Mouse (Mus musculus) stomach, embryonic 15.5 days (tissue): ENCODE measurements around the gene Mbip. TPM values are rescaled to one million over a fixed set of nuclear protein-coding genes. Genes with fewer than 3 reads are reported as not detected.
A peak's percentile ranks its signal among the peaks of the same experiment; 100 is the strongest.

ENCODE experiments used
- ATAC-seq: fragments of 200-750 bp; cut with Nextera tagmentation; 2 replicates; pipeline ENCODE4 v1.8.0; 2017; ENCODE audit warnings: low read depth, moderate number of reproducible peaks, moderate TSS enrichment; ENCODE audit not compliant: insufficient read depth, low FRiP score
- H3K27ac ChIP-seq: fragments of 300-500 bp; sonication (generic); 2 replicates; pipeline ENCODE4 v1.5.1; 2015; ENCODE audit warnings: mild to moderate bottlenecking, inconsistent platforms
- H3K27me3 ChIP-seq: fragments of 300-500 bp; sonication (generic); replicated peaks from 2 replicates; pipeline ENCODE4 v1.6.1; 2015; ENCODE audit warnings: inconsistent platforms
- H3K36me3 ChIP-seq: fragments of 300-500 bp; sonication (generic); 2 replicates; pipeline ENCODE4 v1.6.1; 2015; ENCODE audit warnings: inconsistent platforms
- H3K4me1 ChIP-seq: fragments of 300-500 bp; sonication (generic); 2 replicates; pipeline ENCODE4 v1.6.1; 2015; ENCODE audit warnings: inconsistent platforms
- H3K4me2 ChIP-seq: fragments of 300-500 bp; sonication (generic); 2 replicates; pipeline ENCODE4 v1.6.1; 2015; ENCODE audit warnings: mild to moderate bottlenecking, inconsistent platforms
- H3K4me3 ChIP-seq: fragments of 300-500 bp; sonication (generic); replicated peaks from 2 replicates; pipeline ENCODE4 v1.5.1; 2015; ENCODE audit warnings: inconsistent platforms
- H3K9ac ChIP-seq: fragments of 300-500 bp; sonication (generic); 2 replicates; pipeline ENCODE4 v1.6.1; 2015; ENCODE audit warnings: inconsistent platforms
- H3K9me3 ChIP-seq: fragments of 300-500 bp; sonication (generic); 2 replicates; pipeline ENCODE4 v1.6.1; 2016; ENCODE audit warnings: inconsistent platforms
- WGBS: fragments of 180-500 bp; shearing (Covaris S2); methylation state at CpG from one replicate; pipeline ENCODE4 v1.1.7; 2015; 5-methylcytosine and 5-hydroxymethylcytosine counted together
- polyA plus RNA-seq: library from polyadenylated mRNA; unstranded; fragments of >200 nt; fragmentation: Nextera tagmentation; extraction: Ambion mirVana; gene quantifications from 2 replicates; pipeline ENCODE4 v1.2.1, GENCODE M21; 2015

Mbip gene
- polyA plus RNA-seq, 1 experiment from 2014 or later, result 36.0 TPM

- Histone ChIP-seq H3K4me1 (0 out of 2 replicates have a peak, but pooled peaks cover 5% of the 10 kb centered on the region), H3K9me3 (no peaks in the 10 kb centered on the region), H3K4me3 (no peak overlapping the region), H3K9ac (no peak overlapping the region), H3K27ac (no peak overlapping the region), H3K36me3 (no peaks in the 10 kb centered on the region), H3K4me2 (no peak overlapping the region), H3K27me3 (no peaks in the 10 kb centered on the region)
- no peak for ATAC-seq
- 54% methylated on average over 6 of the region's 6 CpGs for WGBS
Observed at GRCm38 (mm10) chr12:56305758-56306157, 39.9 kb downstream of the Mbip start.

- ATAC-seq, result no peak
- 0 out of 2 replicates have a peak, but pooled peaks cover 11% of the 10 kb centered on the region for H3K4me1 ChIP-seq
- H3K27me3 ChIP-seq, result no peaks in the 10 kb centered on the region
- no peaks in the 10 kb centered on the region for H3K9me3 ChIP-seq
- peak overlapping the region; percentile 62 for H3K4me2 ChIP-seq
- H3K9ac ChIP-seq, result no peak overlapping the region
- WGBS, result 40% methylated on average over 4 of the region's 4 CpGs
- no peaks in the 10 kb centered on the region for H3K36me3 ChIP-seq
- peak overlapping the region; percentile 36; the same call in 1 of the 2 replicates for H3K4me3 ChIP-seq
- no peak overlapping the region for H3K27ac ChIP-seq
Observed at GRCm38 (mm10) chr12:56302321-56303017, 43.2 kb downstream of the Mbip start.

- peak overlapping the region; percentile 62 for H3K4me2 ChIP-seq
- WGBS, result 20% methylated on average over 27 of the region's 27 CpGs
- peak overlapping the region; percentile 36 for H3K4me3 ChIP-seq
- no peak overlapping the region for H3K9ac ChIP-seq
- 0 out of 2 replicates have a peak, but pooled peaks cover 11% of the 10 kb centered on the region for H3K4me1 ChIP-seq
- H3K36me3 ChIP-seq, result no peaks in the 10 kb centered on the region
- no peak overlapping the region for H3K27ac ChIP-seq
- no peaks in the 10 kb centered on the region for H3K27me3 ChIP-seq
- ATAC-seq, result no peak
- no peaks in the 10 kb centered on the region for H3K9me3 ChIP-seq
Observed at GRCm38 (mm10) chr12:56301487-56302293, 44.0 kb downstream of the Mbip start.

- 0 out of 2 replicates have a peak, but pooled peaks cover 11% of the 10 kb centered on the region for H3K4me1 ChIP-seq
- no peak overlapping the region for H3K27ac ChIP-seq
- no peaks in the 10 kb centered on the region for H3K9me3 ChIP-seq
- H3K4me3 ChIP-seq, result no peak overlapping the region
- ATAC-seq, result no peak
- H3K36me3 ChIP-seq, result no peaks in the 10 kb centered on the region
- H3K27me3 ChIP-seq, result no peaks in the 10 kb centered on the region
- 61% methylated on average over 3 of the region's 3 CpGs for WGBS
- H3K9ac ChIP-seq, result no peak overlapping the region
- no peak overlapping the region for H3K4me2 ChIP-seq
Observed at GRCm38 (mm10) chr12:56299610-56300009, 46.1 kb downstream of the Mbip start.

- ATAC-seq, result no peak
- no peaks in the 10 kb centered on the region for H3K27me3 ChIP-seq
- H3K36me3 ChIP-seq, result no peaks in the 10 kb centered on the region
- no peak overlapping the region for H3K4me2 ChIP-seq
- H3K9ac ChIP-seq, result no peak overlapping the region
- H3K9me3 ChIP-seq, result no peaks in the 10 kb centered on the region
- no peak overlapping the region for H3K27ac ChIP-seq
- H3K4me3 ChIP-seq, result no peak overlapping the region
- H3K4me1 ChIP-seq, result 0 out of 2 replicates have a peak, but pooled peaks cover 11% of the 10 kb centered on the region
- whole genome bisulfite sequencing, result 21% methylated on average over 1 of the region's 1 CpGs
Observed at GRCm38 (mm10) chr12:56298919-56299318, 46.8 kb downstream of the Mbip start.

- Histone ChIP-seq H3K4me2 (no peak overlapping the region), H3K36me3 (no peaks in the 10 kb centered on the region), H3K27ac (no peak overlapping the region), H3K27me3 (no peaks in the 10 kb centered on the region), H3K4me1 (0 out of 2 replicates have a peak, but pooled peaks cover 11% of the 10 kb centered on the region), H3K4me3 (no peak overlapping the region), H3K9me3 (no peaks in the 10 kb centered on the region), H3K9ac (no peak overlapping the region)
- 24% methylated on average over 21 of the region's 21 CpGs for WGBS
- no peak for ATAC-seq
Observed at GRCm38 (mm10) chr12:56297921-56298830, 47.5 kb downstream of the Mbip start.

GRCm38 (mm10) chr12:56297099-56297498 lies 48.6 kb downstream of the Mbip start:
- no peak overlapping the region for H3K27ac ChIP-seq
- no peaks in the 10 kb centered on the region for H3K27me3 ChIP-seq
- no peak overlapping the region for H3K4me3 ChIP-seq
- no peak overlapping the region for H3K4me2 ChIP-seq
- no peaks in the 10 kb centered on the region for H3K36me3 ChIP-seq
- no peak overlapping the region for H3K9ac ChIP-seq
- 0 out of 2 replicates have a peak, but pooled peaks cover 11% of the 10 kb centered on the region for H3K4me1 ChIP-seq
- H3K9me3 ChIP-seq, result no peaks in the 10 kb centered on the region
- no peak for ATAC-seq
- WGBS, result 68% methylated on average over 5 of the region's 5 CpGs

- Histone ChIP-seq H3K4me1 (0 out of 2 replicates have a peak, but pooled peaks cover 7% of the 10 kb centered on the region), H3K27me3 (no peaks in the 10 kb centered on the region), H3K4me3 (no peak overlapping the region), H3K9ac (no peak overlapping the region), H3K4me2 (no peak overlapping the region), H3K36me3 (no peaks in the 10 kb centered on the region), H3K27ac (no peak overlapping the region), H3K9me3 (no peaks in the 10 kb centered on the region)
- ATAC-seq, result peak; percentile 14; the same call in 1 of the 2 replicates
- 41% methylated on average over 6 of the region's 6 CpGs for WGBS
Observed at GRCm38 (mm10) chr12:56296524-56296923, 49.2 kb downstream of the Mbip start.

GRCm38 (mm10) chr12:56295160-56295559 lies 50.5 kb downstream of the Mbip start:
- 0 out of 2 replicates have a peak, but pooled peaks cover 6% of the 10 kb centered on the region for H3K4me1 ChIP-seq
- H3K9me3 ChIP-seq, result no peaks in the 10 kb centered on the region
- H3K36me3 ChIP-seq, result no peaks in the 10 kb centered on the region
- H3K4me3 ChIP-seq, result no peak overlapping the region
- 61% methylated on average over 3 of the region's 3 CpGs for WGBS
- no peaks in the 10 kb centered on the region for H3K27me3 ChIP-seq
- ATAC-seq, result no peak
- H3K9ac ChIP-seq, result no peak overlapping the region
- no peak overlapping the region for H3K4me2 ChIP-seq
- H3K27ac ChIP-seq, result no peak overlapping the region

GRCm38 (mm10) chr12:56288548-56288947 lies 57.1 kb downstream of the Mbip start:
- ATAC-seq, result no peak; the same call in 1 of the 2 replicates

GRCm38 (mm10) chr12:56286828-56287227 lies 58.9 kb downstream of the Mbip start:
- H3K9ac ChIP-seq, result no peak overlapping the region
- WGBS, result 97% methylated on average over 14 of the region's 14 CpGs
- H3K36me3 ChIP-seq, result no peaks in the 10 kb centered on the region
- no peaks in the 10 kb centered on the region for H3K9me3 ChIP-seq
- H3K27me3 ChIP-seq, result no peaks in the 10 kb centered on the region
- ATAC-seq, result no peak
- no peak overlapping the region for H3K4me2 ChIP-seq
- H3K4me1 ChIP-seq, result no peaks in the 10 kb centered on the region
- H3K27ac ChIP-seq, result no peak overlapping the region
- no peak overlapping the region for H3K4me3 ChIP-seq

More at GRCm38 (mm10) chr12:56288548-56288947, 57.1 kb downstream of the Mbip start:
- Histone ChIP-seq H3K4me1 (no peaks in the 10 kb centered on the region), H3K27me3 (no peaks in the 10 kb centered on the region), H3K9me3 (no peaks in the 10 kb centered on the region), H3K36me3 (no peaks in the 10 kb centered on the region), H3K4me3 (no peak overlapping the region), H3K4me2 (no peak overlapping the region), H3K9ac (no peak overlapping the region), H3K27ac (no peak overlapping the region)
- WGBS, result 48% methylated on average over 3 of the region's 3 CpGs
